Mouse (Mus musculus): ENCODE results near the gene Golt1a.
"Not testable (repeated sequence)": the region's sequence is repeated elsewhere in the genome, so short reads cannot be mapped to it uniquely, and the experiment has no call there.

The Golt1a gene

DNA sequence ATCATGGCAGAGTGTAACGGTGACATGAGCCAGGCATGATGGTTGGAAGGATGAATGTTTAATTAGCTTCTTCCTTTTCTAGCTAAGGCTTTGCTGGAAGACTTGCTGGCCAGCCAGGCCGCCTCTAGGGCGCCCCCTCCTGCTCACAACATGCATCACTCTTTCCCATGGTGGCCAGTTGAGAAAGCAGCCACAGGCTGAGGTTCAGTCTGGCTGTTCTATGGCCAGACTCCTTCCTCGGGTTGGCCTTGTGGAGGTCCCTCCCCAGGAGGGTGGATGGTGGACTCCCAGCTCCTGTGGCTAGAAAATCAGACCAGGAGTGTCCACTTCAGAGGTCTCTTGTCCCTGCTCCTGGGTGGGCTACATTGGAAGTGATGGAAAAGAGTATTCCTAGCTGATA is 2.8 kb upstream of the Golt1a start:
- DNase-seq (ENCODE audit: low read depth), result peak; percentile 70

DNA sequence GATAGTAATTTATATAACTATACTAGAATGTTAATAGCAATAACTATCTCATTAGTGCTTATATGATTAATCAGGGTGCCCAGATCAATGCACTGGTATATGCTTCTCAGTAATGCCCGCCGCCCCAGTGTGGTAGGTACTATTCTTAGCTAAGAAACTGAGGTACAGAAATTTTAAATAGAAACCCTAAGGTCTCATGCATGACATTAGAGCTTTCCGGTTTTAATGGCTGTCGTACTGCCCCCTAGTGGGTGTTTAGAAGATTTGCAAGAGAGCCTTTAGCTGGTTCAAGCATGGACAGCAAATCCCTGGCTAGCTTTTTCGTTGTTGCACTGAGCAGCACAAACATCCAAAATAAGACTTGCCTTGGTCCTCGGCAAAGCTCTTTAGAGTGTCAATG is 2.3 kb upstream of the Golt1a start:
- DNase-seq (ENCODE audit: low read depth), result peak; percentile 75

DNA sequence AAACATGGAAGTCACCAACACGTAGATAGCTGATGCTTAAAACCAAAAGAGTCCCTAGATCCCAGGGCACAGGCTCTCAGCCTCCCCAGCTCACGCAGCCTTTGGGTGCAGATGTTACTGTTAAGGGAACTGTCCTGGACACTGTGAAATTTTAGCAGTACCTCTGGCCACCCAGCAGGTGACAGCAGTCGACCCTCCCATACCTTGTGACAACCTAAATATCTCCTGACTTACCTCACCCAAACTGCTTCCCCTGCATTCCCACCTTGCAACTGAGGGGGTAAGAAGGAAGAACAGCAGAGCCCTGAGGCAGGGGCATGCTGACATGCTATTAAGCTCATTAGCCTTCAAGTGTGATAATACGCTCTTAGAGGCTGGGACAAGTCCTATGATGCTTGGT is 1.6 kb downstream of the Golt1a start:
- no peak for DNase-seq (ENCODE audit: low read depth)

DNA sequence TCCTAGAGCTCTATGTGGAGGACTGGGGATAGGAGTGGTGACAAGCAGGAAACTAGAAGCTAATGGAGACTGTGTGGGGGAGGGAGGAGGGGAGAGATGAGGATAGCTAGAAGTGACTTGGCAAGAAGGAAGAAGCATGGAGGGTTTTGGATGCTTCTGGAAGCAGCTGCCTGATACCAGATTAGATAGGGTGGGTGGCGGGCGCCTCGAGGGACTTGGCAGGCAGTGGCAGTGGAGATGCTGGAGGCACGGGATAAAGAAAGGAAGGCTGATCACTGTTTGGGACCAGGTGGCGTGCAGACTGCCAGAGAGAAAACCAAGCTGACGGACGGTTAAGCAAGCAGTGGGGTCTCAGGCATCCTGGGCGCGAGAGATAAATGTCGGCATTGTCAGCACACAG is 2.3 kb downstream of the Golt1a start:
- no peak for DNase-seq (ENCODE audit: low read depth)

DNA sequence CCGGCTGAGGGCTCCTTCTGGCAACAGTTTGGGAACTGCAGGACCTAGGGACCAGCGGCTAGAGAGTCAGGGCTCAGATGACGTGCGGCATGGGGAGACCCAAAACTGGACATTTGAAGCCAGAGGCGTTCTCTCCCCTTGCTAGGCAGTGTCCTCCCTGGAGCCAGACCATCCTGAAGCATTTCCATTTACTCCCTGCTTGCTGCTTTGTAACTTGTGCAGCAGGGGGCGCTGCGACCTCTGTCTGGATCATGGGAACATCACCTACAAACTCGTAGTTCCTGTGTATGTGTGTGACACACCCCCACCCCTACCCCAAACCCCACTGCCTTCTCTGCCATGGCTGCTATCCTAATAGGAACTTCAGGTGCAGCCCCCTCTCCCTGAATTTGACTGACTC is 4.8 kb downstream of the Golt1a start:
- peak; percentile 52 for DNase-seq (ENCODE audit: low read depth)

DNA sequence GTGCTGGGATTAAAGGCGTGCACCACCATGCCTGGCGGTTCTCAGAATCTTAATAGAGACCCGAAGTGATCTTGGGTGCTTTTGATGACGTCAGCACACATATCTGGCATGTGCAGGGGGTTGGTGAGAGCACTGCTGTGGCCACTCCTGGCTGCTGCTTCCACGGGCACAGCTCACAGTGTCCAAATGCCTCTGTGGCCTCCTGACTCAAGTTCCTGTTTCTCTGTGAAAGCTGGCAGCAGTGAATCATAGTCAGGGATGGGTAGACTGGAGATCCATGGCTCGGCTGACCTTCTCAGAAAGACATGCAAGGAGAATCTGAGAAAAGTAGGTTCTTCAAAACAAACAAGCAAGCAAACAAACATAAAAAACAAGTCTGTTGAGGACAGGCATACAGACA is 6.2 kb downstream of the Golt1a start:
- DNase-seq (ENCODE audit: low read depth), result no peak

DNA sequence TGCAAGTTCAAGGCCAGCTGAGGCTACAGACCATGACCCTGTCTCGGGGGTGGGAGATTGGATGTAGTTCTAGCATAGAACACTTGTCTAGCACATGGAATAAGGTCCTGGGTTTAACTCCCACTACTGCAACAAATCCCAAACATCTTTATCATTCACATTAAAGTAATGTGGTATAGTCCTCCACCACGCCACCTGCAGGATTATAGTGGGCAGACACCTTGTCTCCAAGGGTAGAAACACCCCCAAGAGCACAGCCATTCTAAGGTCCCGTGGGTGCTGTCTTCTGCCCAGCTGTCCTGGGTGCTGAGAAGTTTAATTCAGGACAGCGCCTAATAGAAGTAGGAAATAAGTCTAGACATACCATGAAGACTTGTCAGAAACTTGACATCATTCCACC is 7.0 kb downstream of the Golt1a start:
- no peak for DNase-seq (ENCODE audit: low read depth)

DNA sequence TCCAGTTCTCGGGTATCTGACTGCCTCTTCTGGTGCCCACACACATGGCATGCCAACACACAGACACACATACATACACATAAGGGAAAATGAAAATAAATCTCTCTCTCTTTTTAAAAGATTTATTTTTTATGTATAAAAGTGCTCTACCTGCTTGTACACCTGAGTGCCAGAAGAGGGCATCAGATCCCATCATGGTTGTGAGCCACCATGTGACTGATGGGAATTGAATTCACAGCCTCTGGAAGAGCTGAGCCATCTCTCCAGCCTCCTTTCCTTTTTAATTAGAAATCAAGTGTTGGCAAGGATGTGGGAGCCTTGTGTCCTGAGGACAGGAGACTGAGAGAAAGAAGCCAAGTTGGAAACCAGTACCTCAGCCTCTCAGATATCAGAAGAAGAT is 7.5 kb downstream of the Golt1a start:
- DNase-seq (ENCODE audit: low read depth), result no peak

DNA sequence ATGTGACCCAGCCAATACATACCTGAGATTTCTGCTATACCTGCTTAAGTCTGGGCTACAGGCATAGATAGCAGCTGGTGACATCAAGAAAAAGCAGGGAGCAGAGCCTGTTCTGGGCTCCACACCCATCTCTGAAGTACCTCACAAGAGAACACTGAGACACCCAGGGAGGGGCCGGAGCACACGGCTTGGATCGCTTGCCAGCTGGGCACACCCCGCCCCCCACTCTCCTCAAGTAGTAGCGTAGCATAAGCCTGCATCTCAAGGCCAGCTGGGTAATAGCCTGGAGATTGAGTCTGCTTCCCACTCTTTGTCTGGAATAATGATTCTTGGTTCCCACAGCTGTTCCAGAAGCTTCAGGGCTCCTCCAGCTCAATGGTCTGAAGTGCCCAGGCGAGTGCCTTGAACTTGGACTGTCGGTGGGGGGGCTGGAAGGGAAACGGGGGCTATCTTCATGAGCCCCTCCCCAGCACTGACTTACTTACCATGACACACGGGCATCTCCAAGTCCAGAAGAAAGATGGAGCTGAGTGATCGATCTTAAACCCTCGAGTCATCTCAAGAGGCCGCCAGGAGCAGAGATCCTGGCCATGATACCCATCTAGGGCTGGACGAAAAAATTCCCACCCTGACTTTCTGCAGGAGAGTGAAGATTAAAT is 11.8 kb downstream of the Golt1a start, which contains the start of gene Kiss1:
Gene Kiss1 (plus strand): TSS at position 609 of the 659 bp plus-strand sequence.
- no peak for DNase-seq (ENCODE audit: low read depth)

DNA sequence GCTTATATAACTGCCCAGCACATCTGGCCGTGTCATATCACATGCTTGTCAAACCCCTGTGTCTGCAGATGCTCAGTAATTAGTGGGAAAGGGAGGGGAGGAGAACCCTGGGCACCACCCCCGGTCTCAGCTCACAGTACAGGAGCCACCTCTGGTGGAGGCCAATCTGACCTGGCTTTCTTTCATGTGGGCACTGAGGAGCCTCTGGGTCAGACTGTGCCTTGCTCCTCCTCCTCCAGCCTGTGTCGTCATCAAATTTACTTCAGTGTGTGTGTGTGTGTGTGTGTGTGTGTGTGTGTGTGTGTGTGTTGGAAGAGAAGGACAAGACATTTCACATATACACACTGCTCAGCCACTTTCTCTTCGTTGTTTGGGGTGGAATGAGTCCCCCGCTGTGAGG is 13.7 kb downstream of the Golt1a start:
- DNase-seq (ENCODE audit: low read depth), result no peak

DNA sequence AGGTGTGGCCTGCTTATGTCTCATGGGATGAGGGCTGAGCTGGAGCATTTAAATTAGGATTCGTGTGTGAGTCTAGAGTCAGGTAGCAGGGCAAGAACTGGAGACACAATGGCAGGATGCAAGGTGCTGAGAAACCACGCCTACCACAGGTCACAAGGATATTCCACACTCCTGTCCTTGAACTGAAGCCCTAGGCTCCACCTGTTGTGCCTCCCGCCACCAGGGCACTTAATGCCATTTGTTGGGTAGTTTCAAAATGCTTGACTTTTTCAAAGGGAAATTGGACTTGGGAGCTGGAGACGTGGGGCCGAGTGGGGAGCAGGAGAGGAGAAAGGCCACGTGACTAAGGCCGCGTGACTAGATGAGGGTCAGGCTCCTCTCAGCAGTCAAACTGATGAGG is 16.4 kb downstream of the Golt1a start:
- no peak for DNase-seq (ENCODE audit: low read depth)

DNA sequence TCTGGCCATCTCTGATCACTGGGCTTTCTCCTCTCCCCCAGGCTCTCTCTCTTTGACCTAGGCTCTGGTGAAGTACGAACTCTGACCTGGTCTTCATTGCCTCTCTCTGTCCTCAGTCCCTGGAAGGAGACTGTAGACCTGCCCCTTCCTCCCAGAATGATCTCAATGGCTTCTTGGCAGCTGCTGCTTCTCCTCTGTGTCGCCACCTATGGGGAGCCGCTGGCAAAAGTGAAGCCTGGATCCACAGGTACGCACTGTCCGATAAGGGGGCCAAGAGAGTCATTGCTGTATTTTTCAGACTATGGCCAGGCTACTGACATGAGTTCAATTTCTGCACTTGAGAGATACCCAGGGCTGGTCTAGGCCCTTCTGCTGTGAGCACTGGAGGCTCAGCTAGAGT is 17.5 kb downstream of the Golt1a start:
- DNase-seq (ENCODE audit: low read depth), result no peak

DNA sequence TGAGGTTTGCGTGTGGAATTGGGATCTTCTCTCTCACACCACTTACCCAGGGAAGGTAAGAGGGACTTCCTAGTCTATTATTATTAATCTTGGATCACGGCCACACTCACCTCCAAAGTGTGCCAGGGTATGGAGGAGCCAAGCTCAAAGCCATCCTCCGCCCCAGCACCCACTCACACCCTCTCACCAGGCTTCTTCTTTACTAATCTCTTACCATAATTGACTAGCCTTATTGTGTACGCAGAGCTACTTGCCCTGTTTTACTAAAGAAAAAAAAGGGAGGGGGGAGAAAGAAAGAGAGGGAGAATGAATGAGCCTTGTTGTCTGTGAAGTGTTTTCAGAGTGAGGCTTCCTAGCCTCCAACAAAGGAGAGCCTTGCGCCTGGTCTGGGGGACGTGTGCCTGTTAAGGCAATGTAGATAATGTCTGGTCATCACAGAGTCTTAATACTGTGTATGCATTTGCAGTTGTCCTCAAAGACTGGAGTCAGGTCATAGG is 18.7 kb downstream of the Golt1a start:
- DNase-seq (ENCODE audit: low read depth), result no peak

DNA sequence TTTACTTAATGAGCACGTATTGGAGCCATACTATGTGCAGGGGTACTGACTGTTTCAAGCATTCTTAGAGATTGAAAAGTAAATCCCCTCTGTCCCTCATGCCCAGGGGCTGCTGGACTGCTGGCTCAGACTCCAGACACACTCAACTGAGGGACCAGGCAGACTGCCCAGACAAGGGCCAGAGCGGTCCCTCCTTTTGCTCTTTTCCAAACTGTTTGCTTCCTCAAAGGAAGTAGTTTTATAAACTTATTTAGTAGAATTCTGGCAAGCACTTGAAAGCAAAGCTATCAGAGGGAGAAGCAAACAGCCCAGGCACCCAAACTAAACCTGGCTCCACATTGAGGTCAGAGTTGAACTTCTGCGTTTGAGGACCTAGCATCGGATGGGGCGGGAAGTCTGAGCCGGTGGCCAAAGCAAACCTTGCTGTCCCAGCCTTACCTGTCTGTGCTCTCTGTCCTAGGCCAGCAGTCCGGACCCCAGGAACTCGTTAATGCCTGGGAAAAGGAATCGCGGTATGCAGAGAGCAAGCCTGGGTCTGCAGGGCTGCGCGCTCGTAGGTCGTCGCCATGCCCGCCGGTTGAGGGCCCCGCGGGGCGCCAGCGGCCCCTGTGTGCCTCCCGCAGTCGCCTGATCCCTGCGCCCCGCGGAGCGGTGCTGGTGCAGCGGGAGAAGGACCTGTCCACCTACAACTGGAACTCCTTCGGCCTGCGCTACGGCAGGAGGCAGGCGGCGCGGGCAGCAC is 19.5 kb downstream of the Golt1a start:
- DNase-seq (ENCODE audit: low read depth), result no peak

DNA sequence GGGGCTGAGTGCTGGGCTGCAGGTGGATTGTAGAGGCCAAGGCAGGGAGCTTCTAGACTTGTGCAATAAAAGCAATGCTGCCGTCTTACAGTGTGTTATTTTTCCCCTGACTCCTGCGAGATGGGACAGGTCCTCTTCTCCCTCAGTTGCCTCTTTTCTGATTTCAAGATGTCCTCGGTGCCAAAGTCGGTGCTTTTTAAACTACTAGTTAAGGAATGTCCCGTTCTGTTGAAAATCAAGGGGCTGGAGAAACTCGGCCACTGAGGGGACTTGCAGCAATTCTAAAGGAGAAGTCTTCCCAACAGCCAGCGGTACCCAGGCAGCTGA is 20.0 kb downstream of the Golt1a start:
- no peak for DNase-seq (ENCODE audit: low read depth)

DNA sequence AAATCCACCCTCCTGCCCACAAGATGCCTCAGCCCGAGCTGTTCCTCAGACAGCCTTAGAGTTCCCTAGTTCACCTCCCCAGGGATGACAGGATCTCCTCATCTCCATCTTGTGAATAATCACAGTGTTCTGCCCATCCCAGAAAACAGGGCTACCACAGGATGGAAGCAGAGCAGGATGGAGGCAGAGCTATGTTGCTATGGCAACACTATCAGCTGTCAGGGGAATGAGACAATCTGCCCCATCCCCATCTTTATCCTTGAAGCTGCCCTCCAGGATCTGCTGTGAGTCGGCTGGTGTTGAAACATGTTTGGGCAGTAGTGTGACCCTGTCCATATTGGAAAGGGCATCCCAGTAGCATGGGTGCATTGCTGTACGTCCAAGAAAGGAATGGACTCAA is 21.5 kb downstream of the Golt1a start:
- DNase-seq (ENCODE audit: low read depth), result no peak

DNA sequence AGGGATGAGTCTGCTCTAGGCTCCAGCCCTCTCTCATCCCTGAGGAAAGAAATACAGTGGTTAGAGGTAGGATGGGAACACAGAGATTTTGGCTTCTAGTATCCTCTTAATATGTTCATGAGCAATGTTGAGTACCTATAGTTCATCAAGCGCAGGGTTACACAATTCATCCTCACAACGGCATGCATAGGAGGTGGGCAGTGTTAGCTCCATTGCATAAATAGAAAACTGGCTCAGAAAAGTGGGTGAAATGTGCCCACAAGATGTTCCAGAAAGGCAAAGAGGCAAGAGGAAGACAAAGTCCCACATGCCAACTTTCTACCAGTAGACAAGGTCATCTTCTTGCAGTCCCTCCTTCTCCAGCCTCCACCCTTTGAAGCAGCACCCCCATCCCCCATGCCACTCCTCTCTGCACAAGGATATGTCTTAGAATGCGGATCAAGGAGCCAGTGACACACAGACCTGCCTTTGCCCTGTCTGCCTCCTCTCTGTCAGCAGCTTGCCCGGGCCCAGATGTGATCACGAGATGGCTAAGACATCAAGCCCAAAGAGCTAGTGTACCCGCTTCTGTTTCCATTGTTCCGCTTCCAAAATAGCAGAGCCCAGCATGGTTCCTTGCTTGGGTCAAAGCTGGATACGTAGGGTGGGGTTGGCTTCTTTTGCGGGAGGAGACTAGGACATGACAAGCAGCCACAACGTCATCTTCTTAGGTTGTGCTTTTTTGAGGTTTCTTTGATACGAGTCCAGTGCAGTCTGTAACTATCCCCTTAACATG is 23.2 kb downstream of the Golt1a start:
- no peak for DNase-seq (ENCODE audit: low read depth)

DNA sequence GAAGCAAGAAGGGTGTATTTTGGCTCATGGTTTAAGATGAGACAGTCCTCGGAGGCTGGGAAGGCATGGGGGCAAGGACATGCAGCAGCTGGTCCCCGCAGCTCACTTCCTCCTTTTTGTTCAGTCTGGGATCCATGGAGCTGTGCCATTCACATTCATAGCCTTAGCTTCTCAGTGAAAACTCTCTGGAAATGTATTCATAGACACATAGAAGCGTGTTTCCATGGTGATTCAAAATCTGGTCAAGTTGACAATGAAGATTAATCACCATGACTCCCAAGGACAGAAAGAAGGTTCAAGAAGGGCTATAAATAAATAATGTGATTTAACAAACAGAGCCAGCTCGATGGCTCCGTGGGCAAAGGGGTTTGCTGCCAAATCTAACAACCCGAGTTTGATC is 24.3 kb downstream of the Golt1a start:
- no peak for DNase-seq (ENCODE audit: low read depth)

DNA sequence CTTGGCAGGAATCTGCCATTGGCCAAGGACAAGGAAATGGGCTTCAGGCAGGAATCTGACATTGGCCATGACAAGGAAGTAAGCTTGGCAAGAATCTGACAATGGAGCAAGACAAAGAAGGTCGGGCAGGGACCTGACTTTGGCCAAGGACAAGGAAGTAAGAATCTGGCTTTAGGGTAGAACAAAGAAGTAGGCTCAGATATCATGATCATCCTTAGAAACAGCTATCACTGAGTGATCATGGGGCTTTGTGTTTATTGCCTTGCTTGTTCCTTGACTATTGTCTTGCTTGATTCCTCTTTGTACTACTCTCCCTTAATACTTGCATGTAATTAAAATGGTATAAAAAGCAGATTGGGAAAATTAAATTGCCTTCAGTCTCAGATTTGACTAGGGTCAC is 30.8 kb downstream of the Golt1a start:
- DNase-seq (ENCODE audit: low read depth), result not testable (repeated sequence)

DNA sequence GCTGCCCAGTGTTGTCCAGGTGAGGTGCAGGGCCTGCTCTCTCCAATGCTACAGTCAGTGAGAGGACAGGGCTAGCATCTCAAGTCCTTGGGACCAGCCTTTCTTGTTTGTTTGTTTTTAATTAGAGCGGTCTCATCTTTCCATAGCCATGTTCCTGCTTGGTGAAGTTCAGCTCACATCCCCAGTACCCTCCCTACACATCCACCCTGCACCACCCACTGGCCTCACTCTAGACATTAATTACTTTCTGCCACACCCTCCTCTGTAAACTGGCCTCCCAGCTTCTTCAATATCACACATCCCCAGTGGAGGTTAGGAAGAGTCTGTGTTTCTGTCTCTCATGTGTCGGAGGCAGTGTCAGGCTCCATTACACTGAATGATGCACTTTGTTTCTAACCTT is 34.8 kb downstream of the Golt1a start:
- no peak for DNase-seq (ENCODE audit: low read depth)

DNA sequence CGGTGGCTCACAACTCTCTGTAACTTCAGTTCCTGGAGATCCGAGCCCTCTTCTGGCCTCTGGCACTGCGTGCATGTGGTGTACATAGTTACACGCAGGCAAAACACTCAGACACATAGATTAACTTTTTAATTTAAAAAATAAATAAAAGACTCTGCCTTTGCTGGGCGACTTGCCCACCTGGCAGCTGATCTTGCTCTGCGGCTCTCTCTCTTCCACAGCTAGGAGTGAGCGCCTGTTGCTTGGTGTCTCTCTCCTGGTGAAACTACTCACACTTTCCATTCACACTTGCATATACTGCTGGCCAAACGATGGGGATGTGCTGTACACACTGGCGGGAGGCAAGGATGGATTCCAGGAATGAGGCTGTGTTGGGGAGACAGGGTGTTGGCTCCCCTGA is 36.9 kb downstream of the Golt1a start:
- DNase-seq (ENCODE audit: low read depth), result no peak

DNA sequence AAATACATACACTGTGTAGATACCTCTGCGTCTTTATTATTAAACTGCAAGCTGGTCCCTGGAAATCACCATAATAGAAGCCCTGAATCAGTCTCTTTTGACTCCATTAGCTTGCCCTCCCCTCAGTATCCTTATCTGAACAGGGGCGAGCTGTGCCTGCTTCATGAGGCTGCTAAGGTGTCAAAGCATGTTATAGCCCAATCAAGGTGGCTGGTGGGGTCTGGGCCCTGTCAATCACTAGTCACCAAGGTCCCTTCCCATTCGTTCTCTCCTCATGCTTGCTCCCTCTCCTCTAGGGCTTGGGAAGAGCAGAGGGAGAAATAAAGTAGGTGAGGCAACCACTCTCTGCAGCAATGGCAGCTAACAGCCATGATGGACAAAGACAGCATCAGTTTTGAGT is 37.6 kb downstream of the Golt1a start:
- DNase-seq (ENCODE audit: low read depth), result no peak

Measured in naive thymus-derived CD4-positive, alpha-beta T cell, adult 2 months (primary cell).